Mouse (Mus musculus): ENCODE measurements around the gene Ess2.

The Ess2 gene

GRCm38 (mm10) chr16:17921325-17922162 is 10.4 kb upstream of the Ess2 start:
- DNase-seq (ENCODE audit: low read depth, low spot score) = peak; percentile 97

- DNase-seq (ENCODE audit: low read depth, low spot score) = no peak
Measured at GRCm38 (mm10) chr16:17920586-17920985, 9.4 kb upstream of the Ess2 start.

GRCm38 (mm10) chr16:17914307-17915249 is 3.4 kb upstream of the Ess2 start, which contains the start of gene Gsc2:
TSS of gene Gsc2 (minus strand) at chr16:17915059.
- DNase-seq (ENCODE audit: low read depth, low spot score) = no peak

GRCm38 (mm10) chr16:17898462-17898861 is 12.7 kb downstream of the Ess2 start, which contains the start of the genes Dgcr2 and Tssk2:
TSS of gene Dgcr2 (minus strand) at chr16:17898562.
TSS of gene Tssk2 (plus strand) at chr16:17898637.
- no peak for DNase-seq (ENCODE audit: low read depth, low spot score)

- DNase-seq (ENCODE audit: low read depth, low spot score) = no peak
Measured at GRCm38 (mm10) chr16:17896091-17896490, 15.1 kb downstream of the Ess2 start.

GRCm38 (mm10) chr16:17893923-17894322 is 17.2 kb downstream of the Ess2 start, which contains the start of gene Tssk1:
TSS of gene Tssk1 (plus strand) at chr16:17894223.
- DNase-seq (ENCODE audit: low read depth, low spot score) = no peak

- DNase-seq (ENCODE audit: low read depth, low spot score) = no peak
Measured at GRCm38 (mm10) chr16:17892606-17893005, 18.5 kb downstream of the Ess2 start.

GRCm38 (mm10) chr16:17891567-17891959 is 19.6 kb downstream of the Ess2 start, which contains the start of gene Gm20518:
TSS of gene Gm20518 (minus strand) at chr16:17891671.
- DNase-seq (ENCODE audit: low read depth, low spot score) = peak; percentile 92

GRCm38 (mm10) chr16:17890917-17891566 is 20.1 kb downstream of the Ess2 start:
- no peak for DNase-seq (ENCODE audit: low read depth, low spot score)

- DNase-seq (ENCODE audit: low read depth, low spot score) = no peak
Measured at GRCm38 (mm10) chr16:17890342-17890727, 20.8 kb downstream of the Ess2 start.

GRCm38 (mm10) chr16:17889689-17890341 is 21.3 kb downstream of the Ess2 start:
- no peak for DNase-seq (ENCODE audit: low read depth, low spot score)

- DNase-seq (ENCODE audit: low read depth, low spot score) = no peak
Measured at GRCm38 (mm10) chr16:17884116-17884515, 27.0 kb downstream of the Ess2 start.

- DNase-seq (ENCODE audit: low read depth, low spot score) = no peak
Measured at GRCm38 (mm10) chr16:17882196-17882595, 29.0 kb downstream of the Ess2 start.

GRCm38 (mm10) chr16:17879571-17879970 is 31.6 kb downstream of the Ess2 start:
- peak; percentile 50 for DNase-seq (ENCODE audit: low read depth, low spot score)

- DNase-seq (ENCODE audit: low read depth, low spot score) = no peak
Measured at GRCm38 (mm10) chr16:17876096-17876495, 35.1 kb downstream of the Ess2 start.

GRCm38 (mm10) chr16:17875174-17875573 is 36.0 kb downstream of the Ess2 start:
- no peak for DNase-seq (ENCODE audit: low read depth, low spot score)

- DNase-seq (ENCODE audit: low read depth, low spot score) = no peak
Measured at GRCm38 (mm10) chr16:17872995-17873394, 38.2 kb downstream of the Ess2 start.

GRCm38 (mm10) chr16:17871248-17871647 is 39.9 kb downstream of the Ess2 start:
- DNase-seq (ENCODE audit: low read depth, low spot score) = no peak

- no peak for DNase-seq (ENCODE audit: low read depth, low spot score)
Measured at GRCm38 (mm10) chr16:17865770-17866169, 45.4 kb downstream of the Ess2 start.

- no peak for DNase-seq (ENCODE audit: low read depth, low spot score)
Measured at GRCm38 (mm10) chr16:17865293-17865692, 45.9 kb downstream of the Ess2 start.

- DNase-seq (ENCODE audit: low read depth, low spot score) = no peak
Measured at GRCm38 (mm10) chr16:17858592-17858991, 52.6 kb downstream of the Ess2 start.
